In the genomic region with DNA sequence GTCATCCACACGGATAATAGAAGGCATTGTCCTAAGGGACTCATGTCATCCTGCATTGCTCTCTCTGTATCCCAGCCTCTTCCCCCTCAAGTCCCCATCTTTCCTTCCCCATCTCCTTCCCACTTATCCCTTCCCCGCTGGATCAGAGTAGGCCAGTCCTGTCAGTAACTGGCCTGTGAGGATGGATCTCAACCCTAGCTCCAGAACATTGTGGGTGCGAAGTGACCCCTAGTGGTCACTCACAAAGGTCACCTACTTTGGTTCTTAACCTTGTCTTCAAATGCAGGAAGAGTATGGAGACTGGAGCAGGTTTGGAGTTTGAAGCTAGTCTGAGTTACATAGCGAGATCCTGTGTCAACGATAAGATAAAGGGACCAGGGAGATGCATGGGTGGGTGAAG, we compare ENCODE assay signal across 8 mouse cellular contexts. TPM values are rescaled to one million over a fixed set of nuclear protein-coding genes. Genes with fewer than 3 reads are reported as not detected.
DNase-seq lines count a peak whose midpoint lies in the region; ATAC-seq and TF ChIP-seq lines count a peak whose summit lies in the region.

No protein-coding gene starts in this region.

- no peak for ATAC-seq in hindbrain, embryonic 12.5 days (ENCODE audit: low FRiP score)
- peak; percentile 37 for ATAC-seq in lung, embryonic 15.5 days (ENCODE audit: borderline replicate concordance, extremely low read depth, low FRiP score, low TSS enrichment)

- H3K4me3 ChIP-seq in hindbrain, embryonic 10.5 days = no peak overlapping the region
- no peak overlapping the region for H3K4me3 ChIP-seq in hindbrain, embryonic 12.5 days
- no peak overlapping the region for H3K4me3 ChIP-seq in lung, embryonic 15.5 days
- no peak overlapping the region for H3K4me3 ChIP-seq in small intestine, adult 2 months (ENCODE audit: low read depth, low read length)

- WGBS in hindbrain, embryonic 10.5 days = 39% methylated on average over 5 of the region's 5 CpGs
- 41% methylated on average over 5 of the region's 5 CpGs for WGBS in hindbrain, embryonic 12.5 days
- WGBS in lung, embryonic 15.5 days = 25% methylated on average over 5 of the region's 5 CpGs
- WGBS in small intestine, adult 2 months = 21% methylated on average over 5 of the region's 5 CpGs

- no peak overlapping the region for H3K4me2 ChIP-seq in hindbrain, embryonic 12.5 days (replicated peaks)
- H3K4me2 ChIP-seq in lung, embryonic 15.5 days = peak overlapping the region; percentile 31

- H3K27me3 ChIP-seq in hindbrain, embryonic 10.5 days (ENCODE audit: insufficient read depth, poor library complexity, severe bottlenecking) = no peaks in the 10 kb centered on the region
- H3K27me3 ChIP-seq in hindbrain, embryonic 12.5 days = no peaks in the 10 kb centered on the region
- H3K27me3 ChIP-seq in lung, embryonic 15.5 days = no peaks in the 10 kb centered on the region
- H3K27me3 ChIP-seq in small intestine, adult 2 months (ENCODE audit: control insufficient read depth, insufficient read depth, low read length) = no peaks in the 10 kb centered on the region

- H3K9me3 ChIP-seq in hindbrain, embryonic 10.5 days = no peaks in the 10 kb centered on the region
- no peaks in the 10 kb centered on the region for H3K9me3 ChIP-seq in hindbrain, embryonic 12.5 days (replicated peaks)
- no peaks in the 10 kb centered on the region for H3K9me3 ChIP-seq in lung, embryonic 15.5 days

- TF ChIP-seq CTCF in small intestine, adult 2 months (IDR thresholded peaks at IDR 0.05; ENCODE audit: extremely low read depth, insufficient read length, insufficient replicate concordance, low read depth, low read length) = peak; percentile 67; the same call in 1 of the 2 replicates

- DNase-seq in hindbrain, embryonic 10.5 days (ENCODE audit: low spot score) = peak; percentile 67
- peak; percentile 68 for DNase-seq in MN1 (ENCODE audit: low spot score)
- peak; percentile 73 to 76 for DNase-seq in cerebellum, adult 18-20 months
- DNase-seq in heart, adult 11 months = peak; percentile 95
- peak; percentile 74 for DNase-seq in kidney, adult 9 months

- H3K9ac ChIP-seq in hindbrain, embryonic 12.5 days = no peak overlapping the region
- H3K9ac ChIP-seq in lung, embryonic 15.5 days = no peak overlapping the region

- no peak for TF ChIP-seq POLR2A in small intestine, adult 2 months (IDR thresholded peaks at IDR 0.05; ENCODE audit: low read depth, low read length)

- H3K4me1 ChIP-seq in hindbrain, embryonic 10.5 days (replicated peaks) = peaks cover 5% of the 10 kb centered on the region
- H3K4me1 ChIP-seq in hindbrain, embryonic 12.5 days = no peaks in the 10 kb centered on the region
- H3K4me1 ChIP-seq in lung, embryonic 15.5 days = peaks cover 60% of the 10 kb centered on the region
- peaks cover 31% of the 10 kb centered on the region for H3K4me1 ChIP-seq in small intestine, adult 2 months (ENCODE audit: control insufficient read depth, insufficient read depth, insufficient read length, low read length)

- no peaks in the 10 kb centered on the region for H3K36me3 ChIP-seq in hindbrain, embryonic 10.5 days
- H3K36me3 ChIP-seq in hindbrain, embryonic 12.5 days = no peaks in the 10 kb centered on the region
- H3K36me3 ChIP-seq in lung, embryonic 15.5 days = no peaks in the 10 kb centered on the region
- no peaks in the 10 kb centered on the region for H3K36me3 ChIP-seq in small intestine, adult 2 months (ENCODE audit: control insufficient read depth, insufficient read depth, low read length)

- no peak overlapping the region for H3K27ac ChIP-seq in hindbrain, embryonic 10.5 days
- no peak overlapping the region for H3K27ac ChIP-seq in hindbrain, embryonic 12.5 days
- H3K27ac ChIP-seq in lung, embryonic 15.5 days = peak overlapping the region; percentile 81
- peak overlapping the region; percentile 70; the same call in 1 of the 2 replicates for H3K27ac ChIP-seq in small intestine, adult 2 months (ENCODE audit: insufficient read depth, low read depth, low read length)

RNA-seq across cellular contexts. Expression of a gene that starts 7.7 kb away (rescaled TPM):
- 0.29 TPM in 1 of 2 replicates, not detected in the other for polyA plus RNA-seq in hindbrain, embryonic 10.5 days (2016; fragmentation: Nextera tagmentation; extraction: Ambion mirVana)
- 0.21 TPM in 1 of 2 replicates, not detected in the other for polyA plus RNA-seq in hindbrain, embryonic 12.5 days (2016; fragmentation: Nextera tagmentation; extraction: Ambion mirVana)
- 0.14 and 0.24 TPM in 2 replicates for polyA plus RNA-seq in lung, embryonic 15.5 days (2015; fragmentation: Nextera tagmentation; extraction: Ambion mirVana)
- polyA plus RNA-seq in small intestine, adult 2 months (2012; rRNA removed) = 0.29 and 8.4 TPM in 2 replicates

RNA-seq across cellular contexts. Expression of a gene that starts 30.4 kb away (rescaled TPM):
- 197 and 203 TPM in 2 replicates for polyA plus RNA-seq in hindbrain, embryonic 10.5 days (2016; fragmentation: Nextera tagmentation; extraction: Ambion mirVana)
- polyA plus RNA-seq in hindbrain, embryonic 12.5 days (2016; fragmentation: Nextera tagmentation; extraction: Ambion mirVana) = 168 and 186 TPM in 2 replicates
- 179 and 181 TPM in 2 replicates for polyA plus RNA-seq in lung, embryonic 15.5 days (2015; fragmentation: Nextera tagmentation; extraction: Ambion mirVana)
- 2.5 and 4.8 TPM in 2 replicates for polyA plus RNA-seq in small intestine, adult 2 months (2012; rRNA removed)

RNA-seq across cellular contexts. Expression of a gene that starts 47.4 kb away (rescaled TPM):
- polyA plus RNA-seq in hindbrain, embryonic 10.5 days (2016; fragmentation: Nextera tagmentation; extraction: Ambion mirVana) = 8.0 and 8.4 TPM in 2 replicates
- 15.4 and 15.6 TPM in 2 replicates for polyA plus RNA-seq in hindbrain, embryonic 12.5 days (2016; fragmentation: Nextera tagmentation; extraction: Ambion mirVana)
- 18.4 and 18.7 TPM in 2 replicates for polyA plus RNA-seq in lung, embryonic 15.5 days (2015; fragmentation: Nextera tagmentation; extraction: Ambion mirVana)
- 16.3 and 16.4 TPM in 2 replicates for polyA plus RNA-seq in small intestine, adult 2 months (2012; rRNA removed)

Comparison
In these comparisons a context has a peak if more than half of its experiments do, and no peak if none do; other contexts are left out.
1. H3K27ac ChIP-seq: peak in lung, embryonic 15.5 days (single experiment) and small intestine, adult 2 months (single experiment); none in hindbrain, embryonic 10.5 days (single experiment) and hindbrain, embryonic 12.5 days (single experiment).
2. RNA of a gene that starts 30.4 kb away (polyA plus RNA-seq): 197 to 203 TPM in hindbrain, embryonic 10.5 days, 179 to 181 TPM in lung, embryonic 15.5 days and 168 to 186 TPM in hindbrain, embryonic 12.5 days; 2.5 to 4.8 TPM in small intestine, adult 2 months; every median in the first group is over 10 times any median in the second.
3. Peak in every context shown above with its lines, with median percentiles within 50 percentile points of each other: DNase-seq.